Mouse (Mus musculus): ENCODE results near the gene Ppt1.
"Not testable (repeated sequence)": the region's sequence is repeated elsewhere in the genome, so short reads cannot be mapped to it uniquely, and the experiment has no call there.

The Ppt1 gene

GRCm38 (mm10) chr4:122835530-122836402 lies at the start of gene Ppt1:
Ppt1 (plus strand) TSS chr4:122836242.
- peak; percentile 93 for DNase-seq (ENCODE audit: low read depth, low spot score)

DNA sequence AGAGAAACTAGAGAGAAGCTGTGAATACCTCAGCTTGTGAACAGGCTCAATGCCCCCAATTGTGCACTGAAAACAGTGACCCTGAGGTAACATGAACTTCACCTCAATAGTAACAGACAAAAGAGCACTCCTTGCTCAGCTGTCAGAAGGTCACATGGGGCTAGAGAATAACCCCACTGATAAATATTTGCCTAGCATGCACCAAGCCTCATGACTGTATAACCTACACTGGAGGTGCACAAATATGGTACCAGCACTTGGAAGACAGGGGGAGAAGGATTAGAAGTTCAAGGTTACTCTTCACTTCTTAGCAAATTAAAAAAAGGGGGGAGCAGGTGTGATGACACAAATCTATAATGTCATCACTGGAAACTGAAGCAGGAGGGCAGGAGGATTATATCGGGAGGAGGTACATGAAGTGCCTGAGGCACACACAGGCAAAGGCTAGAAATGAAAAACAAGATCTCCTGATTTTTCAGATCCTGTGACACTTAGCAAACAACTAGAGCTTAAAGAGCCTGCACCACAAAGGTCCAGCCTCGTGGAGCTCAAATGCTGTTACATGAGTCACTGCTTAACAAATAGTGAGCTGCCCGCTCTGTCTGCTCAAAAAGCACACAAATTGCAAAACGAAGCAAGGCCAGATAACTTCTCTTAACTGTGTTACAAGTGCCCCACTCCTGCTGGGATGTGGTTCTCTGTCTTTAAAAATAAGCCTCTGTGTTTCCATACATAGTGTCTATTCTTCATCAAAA lies 46.5 kb upstream of the Ppt1 start:
- DNase-seq (ENCODE audit: low read depth, low spot score), result no peak

GRCm38 (mm10) chr4:122808108-122808507 lies 27.9 kb upstream of the Ppt1 start:
- DNase-seq (ENCODE audit: low read depth, low spot score), result peak; percentile 81

GRCm38 (mm10) chr4:122811180-122811579 lies 24.9 kb upstream of the Ppt1 start:
- no peak for DNase-seq (ENCODE audit: low read depth, low spot score)

DNA sequence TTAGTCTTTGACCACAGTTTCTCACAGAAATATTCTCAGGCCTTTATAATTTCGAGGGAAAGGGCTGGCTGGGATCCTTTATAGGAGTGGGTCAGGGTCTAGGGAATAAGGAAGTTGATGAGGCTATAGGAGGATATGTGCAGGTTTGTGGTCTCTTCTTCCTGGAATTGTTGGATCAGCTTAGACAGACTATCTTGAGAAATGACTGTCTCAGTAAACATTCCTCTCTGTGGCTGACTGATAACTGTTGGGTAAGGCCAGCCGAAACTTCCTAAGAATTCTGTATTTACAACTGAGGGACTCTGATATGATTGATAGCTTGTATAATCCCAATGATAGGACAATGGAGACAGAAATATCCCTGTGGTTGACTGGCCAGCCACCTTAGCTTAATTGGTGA lies 24.2 kb upstream of the Ppt1 start:
- no peak for DNase-seq (ENCODE audit: low read depth, low spot score)

GRCm38 (mm10) chr4:122816202-122816601 lies 19.8 kb upstream of the Ppt1 start:
- no peak for DNase-seq (ENCODE audit: low read depth, low spot score)

DNA sequence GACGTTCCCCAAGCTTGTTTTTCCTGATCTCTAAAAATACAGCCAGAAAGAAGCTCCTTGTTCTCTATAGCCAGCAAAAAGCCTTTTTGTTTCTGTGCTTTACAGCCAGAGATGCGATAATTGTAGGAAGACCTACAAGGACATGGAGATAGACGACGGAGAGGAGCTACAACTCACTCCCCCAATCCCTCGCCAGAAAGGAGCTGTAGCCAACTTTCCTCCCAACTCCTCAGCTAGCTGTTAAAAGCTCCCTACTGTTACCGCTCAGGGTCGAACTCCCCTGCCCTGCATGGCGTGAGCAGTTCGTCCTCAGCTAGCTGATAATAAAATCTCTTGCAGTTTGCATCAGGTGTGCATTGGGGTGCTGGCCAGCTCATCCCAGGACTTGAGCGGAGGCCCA lies 15.1 kb upstream of the Ppt1 start:
- not testable (repeated sequence) for DNase-seq (ENCODE audit: low read depth, low spot score)

DNA sequence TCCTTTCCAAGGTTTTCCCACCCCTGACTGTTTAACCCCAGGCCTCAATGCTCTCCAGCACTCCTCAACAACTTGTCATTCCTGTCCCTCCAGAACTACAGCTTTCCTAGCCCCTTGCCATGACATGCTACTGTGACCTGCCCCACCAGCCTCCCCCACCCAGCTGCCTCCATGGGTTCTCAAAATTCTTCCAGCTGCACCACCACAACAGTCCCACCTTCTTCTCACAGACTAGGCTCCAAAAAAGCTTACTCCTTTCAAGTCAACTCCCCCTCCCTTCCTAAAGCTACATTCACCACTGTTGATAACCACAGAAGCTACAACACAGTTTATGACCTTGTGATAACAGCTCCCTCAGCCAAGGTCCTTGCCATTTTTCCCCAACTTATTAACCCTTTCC lies 8.4 kb upstream of the Ppt1 start:
- no peak for DNase-seq (ENCODE audit: low read depth, low spot score)

- DNase-seq (ENCODE audit: low read depth, low spot score), result no peak
Measured at GRCm38 (mm10) chr4:122829339-122829738, 6.7 kb upstream of the Ppt1 start.

DNA sequence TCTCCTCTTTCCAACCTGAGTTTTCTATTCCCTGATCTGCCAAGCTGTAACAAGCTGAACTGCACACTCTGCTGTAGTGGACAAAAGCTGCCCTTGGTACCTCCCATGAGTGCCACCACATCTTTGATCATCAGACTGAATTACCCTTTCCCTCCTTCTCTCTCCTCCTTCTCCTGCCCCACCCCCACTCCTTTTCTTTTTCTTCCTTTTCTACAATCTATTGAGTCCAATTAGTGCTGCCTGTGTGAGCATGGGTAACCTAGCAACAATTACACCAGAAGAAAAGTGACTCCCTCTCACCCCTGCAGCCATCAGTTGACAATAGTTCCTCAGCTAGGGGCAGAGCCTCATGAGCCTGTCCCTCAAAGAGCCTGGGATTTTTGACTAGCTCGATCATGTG lies 4.2 kb upstream of the Ppt1 start:
- DNase-seq (ENCODE audit: low read depth, low spot score), result no peak

DNA sequence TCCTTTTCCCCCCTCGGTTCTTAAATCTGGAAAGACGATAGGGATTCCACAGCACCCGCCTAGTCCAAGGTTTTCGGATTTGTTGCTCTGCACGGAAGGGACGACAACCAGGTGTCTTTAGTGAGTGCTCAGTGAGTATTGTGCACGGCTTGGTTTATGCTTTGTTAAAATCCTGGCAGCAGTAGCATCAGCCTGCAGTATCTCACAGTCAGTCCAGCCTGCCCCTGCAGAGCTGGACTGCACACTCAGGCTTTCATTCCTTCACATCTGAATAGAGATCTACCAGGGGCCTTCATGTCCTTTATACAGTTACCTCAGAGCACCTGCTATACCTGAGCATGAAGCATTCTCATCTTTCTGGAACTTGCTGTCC lies 347 bp downstream of the Ppt1 start:
- no peak for DNase-seq (ENCODE audit: low read depth, low spot score)

DNA sequence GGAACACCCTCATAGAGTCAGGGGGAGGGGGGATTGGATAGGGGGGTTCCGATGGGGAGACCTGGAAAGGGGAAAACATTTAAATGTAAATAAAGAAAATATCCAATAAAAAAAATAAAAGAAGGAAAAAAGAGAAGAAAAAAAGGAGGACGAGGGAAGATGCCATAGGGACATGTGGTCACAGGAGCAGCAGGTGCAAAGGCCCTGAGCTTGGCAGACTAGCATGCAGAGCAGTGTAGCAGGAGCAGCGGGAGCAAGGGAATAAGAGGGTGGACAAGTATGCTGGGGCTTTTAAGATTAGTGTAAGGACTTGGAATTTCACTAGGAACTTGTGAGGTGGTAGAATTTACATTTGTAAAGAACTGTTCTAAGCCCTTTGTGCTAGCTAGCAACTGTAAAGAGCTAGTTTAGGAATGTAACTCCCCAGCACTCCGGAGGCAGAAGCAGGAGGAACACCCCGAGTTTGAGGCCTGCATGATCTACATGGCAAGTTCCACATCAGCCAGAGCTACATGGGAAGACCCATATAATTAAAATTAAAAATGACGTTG lies 1.2 kb downstream of the Ppt1 start:
- DNase-seq (ENCODE audit: low read depth, low spot score), result no peak

- peak; percentile 71 for DNase-seq (ENCODE audit: low read depth, low spot score)
Measured at GRCm38 (mm10) chr4:122837994-122838393, 2.0 kb downstream of the Ppt1 start.

GRCm38 (mm10) chr4:122838416-122838815 lies 2.4 kb downstream of the Ppt1 start:
- DNase-seq (ENCODE audit: low read depth, low spot score), result peak; percentile 54

DNA sequence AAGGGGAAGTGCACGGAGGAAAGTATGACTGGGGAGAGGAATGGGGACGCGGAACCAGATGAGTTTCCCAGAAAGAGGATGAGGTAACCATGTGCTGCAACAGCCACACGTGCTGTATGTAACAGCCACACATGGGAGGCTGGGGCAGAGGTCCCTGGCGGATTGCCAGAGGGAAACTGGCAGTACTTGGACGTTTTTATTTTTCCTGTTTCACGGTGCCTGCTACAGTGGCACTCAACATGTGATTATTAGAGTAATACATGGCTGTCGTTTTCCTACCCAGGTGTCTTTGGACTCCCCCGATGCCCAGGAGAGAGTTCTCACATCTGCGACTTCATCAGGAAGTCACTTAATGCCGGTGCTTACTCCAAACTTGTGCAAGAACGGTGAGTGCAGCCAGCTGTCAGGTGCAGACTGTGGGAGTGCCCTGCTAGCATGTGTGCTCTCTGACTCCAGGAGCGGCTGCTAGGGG lies 12.1 kb downstream of the Ppt1 start:
- DNase-seq (ENCODE audit: low read depth, low spot score), result no peak

DNA sequence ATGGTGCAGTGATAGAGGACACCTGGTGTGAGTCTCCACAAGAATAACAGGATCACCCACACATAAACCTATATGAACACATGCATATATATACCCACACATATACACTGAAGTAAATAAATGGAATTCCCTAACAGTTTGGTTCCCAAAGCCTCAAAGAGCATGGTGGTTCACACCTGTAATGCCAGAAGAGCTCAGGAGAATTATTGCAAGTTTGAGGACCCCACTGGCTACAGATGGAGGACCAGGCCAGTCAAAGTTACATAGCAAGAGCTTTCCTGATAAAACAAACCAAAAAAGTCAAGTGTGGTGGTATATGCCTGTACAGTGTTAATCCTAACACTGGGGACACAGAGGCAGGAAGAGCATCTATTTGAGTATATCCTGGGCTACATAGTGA lies 15.5 kb downstream of the Ppt1 start:
- DNase-seq (ENCODE audit: low read depth, low spot score), result no peak

DNA sequence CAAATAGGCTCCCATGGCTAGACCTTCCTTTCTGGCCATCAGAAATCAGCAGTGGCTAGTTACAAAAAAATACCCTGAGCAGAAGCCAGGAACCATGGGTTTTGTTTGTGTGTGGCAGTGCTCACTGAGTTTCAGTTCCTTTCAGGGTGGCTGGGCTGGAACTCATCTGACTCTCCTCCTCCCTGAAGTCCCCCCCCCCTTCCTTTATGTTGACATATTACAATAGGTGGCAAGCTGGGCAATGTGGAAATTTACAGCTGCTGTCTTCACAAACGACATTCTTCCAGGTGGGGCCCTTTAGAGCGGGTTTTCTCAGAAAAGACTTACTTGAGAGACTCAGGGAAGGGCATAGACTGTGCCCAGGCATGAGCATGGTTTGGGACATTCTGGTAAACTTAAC lies 17.6 kb downstream of the Ppt1 start:
- DNase-seq (ENCODE audit: low read depth, low spot score), result no peak

- DNase-seq (ENCODE audit: low read depth, low spot score), result no peak
Measured at GRCm38 (mm10) chr4:122854770-122855169, 18.7 kb downstream of the Ppt1 start.

- no peak for DNase-seq (ENCODE audit: low read depth, low spot score)
Measured at GRCm38 (mm10) chr4:122857909-122858308, 21.9 kb downstream of the Ppt1 start.

- peak; percentile 88 for DNase-seq (ENCODE audit: low read depth, low spot score)
Measured at GRCm38 (mm10) chr4:122859096-122859674, 23.1 kb downstream of the Ppt1 start.

- DNase-seq (ENCODE audit: low read depth, low spot score), result no peak
Measured at GRCm38 (mm10) chr4:122861836-122862235, 25.8 kb downstream of the Ppt1 start.

DNA sequence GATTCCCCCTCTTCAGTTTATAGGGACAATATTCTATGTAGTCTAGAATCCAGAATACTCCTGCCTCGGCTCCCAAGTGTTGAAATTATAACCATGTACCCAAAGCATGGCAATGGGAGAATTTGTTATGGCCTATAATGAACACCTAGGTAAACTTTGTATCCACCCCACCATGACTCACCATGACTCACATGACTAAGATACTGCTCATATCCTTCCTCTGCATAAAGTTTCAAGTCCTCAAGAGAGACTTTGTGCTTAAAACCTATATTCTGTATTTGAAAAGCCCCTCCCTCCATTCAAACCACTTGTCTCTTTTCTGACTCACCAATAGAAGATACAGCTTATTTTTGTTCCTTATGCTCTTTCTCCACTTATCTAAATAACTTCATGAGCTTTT lies 32.0 kb downstream of the Ppt1 start:
- DNase-seq (ENCODE audit: low read depth, low spot score), result peak; percentile 82

All from 3T3-L1 (cell line).